ENCODE assay signal across 9 mouse cellular contexts in genomic region chr7:30717716-30718046, GRCm38 (mm10). TPM values are rescaled to one million over a fixed set of nuclear protein-coding genes. Genes with fewer than 3 reads are reported as not detected.
A peak's percentile ranks its signal among the peaks of the same experiment; 100 is the strongest.
DNase-seq lines count a peak whose midpoint lies in the region; ATAC-seq and TF ChIP-seq lines count a peak whose summit lies in the region.
"Had no signal": no experiment of that assay in that cellular context is flagged by ENCODE, and none has a peak within 500 bp of the region (broad histone marks: within the 10 kb centered on the region; RNA-seq: fewer than 3 reads in every experiment).

No protein-coding gene starts in this region.

- peak overlapping the region; percentile 74 for H3K4me2 ChIP-seq in heart, embryonic 16.5 days (ENCODE audit: low read depth, low read length)
- H3K4me2 ChIP-seq in hindbrain, embryonic 14.5 days (replicated peaks): peak overlapping the region; percentile 47
- peak overlapping the region; percentile 55 for H3K4me2 ChIP-seq in midbrain, embryonic 12.5 days (replicated peaks)

- no peak for TF ChIP-seq POLR2A in bone marrow macrophage, adult 2 months (IDR thresholded peaks at IDR 0.05; ENCODE audit: borderline replicate concordance, low read depth, low read length)

- 14% methylated on average over 14 of the region's 14 CpGs for WGBS in heart, embryonic 16.5 days
- WGBS in hindbrain, embryonic 14.5 days: 11% methylated on average over 14 of the region's 14 CpGs
- WGBS in midbrain, embryonic 12.5 days: 8% methylated on average over 14 of the region's 14 CpGs

- no peak overlapping the region for H3K27ac ChIP-seq in heart, embryonic 16.5 days (ENCODE audit: low read length)
- H3K27ac ChIP-seq in bone marrow macrophage, adult 2 months (ENCODE audit: insufficient read depth, low read depth, low read length): no peak overlapping the region
- H3K27ac ChIP-seq in hindbrain, embryonic 14.5 days: no peak overlapping the region
- no peak overlapping the region for H3K27ac ChIP-seq in midbrain, embryonic 12.5 days (replicated peaks)

- intact Hi-C loops in heart, postnatal 10 days (cut with DNase I): no loop called here

- peaks cover 26% of the 10 kb centered on the region for H3K27me3 ChIP-seq in heart, embryonic 16.5 days (ENCODE audit: control insufficient read depth, insufficient read depth, low read length)
- peaks cover 13% of the 10 kb centered on the region; the same call in 1 of the 2 replicates for H3K27me3 ChIP-seq in hindbrain, embryonic 14.5 days (ENCODE audit: control insufficient read depth, insufficient read depth, low read length)
- peaks cover 49% of the 10 kb centered on the region for H3K27me3 ChIP-seq in midbrain, embryonic 12.5 days

- peak overlapping the region; percentile 42 for H3K4me3 ChIP-seq in heart, embryonic 16.5 days (ENCODE audit: low read length)
- peak overlapping the region; percentile 52 for H3K4me3 ChIP-seq in bone marrow macrophage, adult 2 months (ENCODE audit: insufficient read depth, low read length)
- peak overlapping the region; percentile 21 for H3K4me3 ChIP-seq in hindbrain, embryonic 14.5 days (replicated peaks; ENCODE audit: low read length)
- H3K4me3 ChIP-seq in midbrain, embryonic 12.5 days: peak overlapping the region; percentile 36

- DNase-seq in heart, postnatal 10 days: no peak
- DNase-seq in hindbrain, embryonic 14.5 days (ENCODE audit: low spot score): no peak
- DNase-seq in T-cell, adult 2 months (ENCODE audit: low spot score): no peak
- DNase-seq in ovary, adult 18-20 months (ENCODE audit: low spot score): no peak
- no peak for DNase-seq in kidney, postnatal 4 days

- peak overlapping the region; percentile 6; the same call in 1 of the 2 replicates for H3K9ac ChIP-seq in heart, embryonic 16.5 days (ENCODE audit: low read length)
- H3K9ac ChIP-seq in hindbrain, embryonic 14.5 days: peak overlapping the region; percentile 9
- H3K9ac ChIP-seq in midbrain, embryonic 12.5 days (replicated peaks): no peak overlapping the region; the same call in 1 of the 2 replicates

- no peak for TF ChIP-seq CTCF in bone marrow macrophage, adult 2 months (IDR thresholded peaks at IDR 0.05; ENCODE audit: low read depth, low read length)

- H3K9me3 ChIP-seq in heart, embryonic 16.5 days (replicated peaks; ENCODE audit: control insufficient read depth, low read length): no peaks in the 10 kb centered on the region; the same call in 1 of the 2 replicates
- no peaks in the 10 kb centered on the region for H3K9me3 ChIP-seq in hindbrain, embryonic 14.5 days (ENCODE audit: control insufficient read depth, low read length)
- no peaks in the 10 kb centered on the region for H3K9me3 ChIP-seq in midbrain, embryonic 12.5 days

- no peak for ATAC-seq in heart, embryonic 16.5 days (replicated peaks; ENCODE audit: extremely low read depth, insufficient read depth, low FRiP score)
- ATAC-seq in hindbrain, embryonic 14.5 days (ENCODE audit: low FRiP score): peak; percentile 58; the same call in 1 of the 2 replicates
- ATAC-seq in midbrain, embryonic 12.5 days (ENCODE audit: low FRiP score, low read depth): no peak; the same call in 1 of the 2 replicates

- H3K4me1 ChIP-seq in heart, embryonic 16.5 days (ENCODE audit: control insufficient read depth, insufficient read depth, low read length): peaks cover 11% of the 10 kb centered on the region
- H3K4me1 ChIP-seq in bone marrow macrophage, adult 2 months (ENCODE audit: control insufficient read depth, insufficient read depth, low read length): peaks cover 10% of the 10 kb centered on the region
- H3K4me1 ChIP-seq in hindbrain, embryonic 14.5 days (replicated peaks; ENCODE audit: control insufficient read depth, insufficient read depth, low read length): 0 out of 2 replicates have a peak, but pooled peaks cover 4% of the 10 kb centered on the region
- peaks cover 11% of the 10 kb centered on the region; the same call in 1 of the 2 replicates for H3K4me1 ChIP-seq in midbrain, embryonic 12.5 days

- H3K36me3 ChIP-seq in heart, embryonic 16.5 days (ENCODE audit: control insufficient read depth, insufficient read depth): no peaks in the 10 kb centered on the region
- H3K36me3 ChIP-seq in hindbrain, embryonic 14.5 days (replicated peaks; ENCODE audit: control insufficient read depth, insufficient read depth): no peaks in the 10 kb centered on the region
- H3K36me3 ChIP-seq in midbrain, embryonic 12.5 days: no peaks in the 10 kb centered on the region

RNA-seq across cellular contexts. Expression of gene Atp4a, which starts 5.7 kb away (rescaled TPM):
- polyA plus RNA-seq in heart, embryonic 16.5 days (2015; fragmentation: Nextera tagmentation; extraction: Ambion mirVana): 0.37 and 0.39 TPM in 2 replicates
- under 1 TPM in 1 of 2 experiments, not detected in 1; 0.12 TPM for total RNA-seq in heart, postnatal 10 days (2021)
- polyA plus RNA-seq in bone marrow macrophage, adult 2 months (2012; ENCODE audit: insufficient read depth, insufficient read length, missing spikeins): not detected in 2 replicates
- polyA plus RNA-seq in hindbrain, embryonic 14.5 days (2014; fragmentation: Nextera tagmentation; extraction: Ambion mirVana): 2.0 and 2.1 TPM in 2 replicates
- 1.1 and 2.0 TPM in 2 replicates for polyA plus RNA-seq in midbrain, embryonic 12.5 days (2016; fragmentation: Nextera tagmentation; extraction: Ambion mirVana)
- total RNA-seq: hematopoietic stem cell, adult 5-6 weeks had no signal

RNA-seq across cellular contexts. Expression of gene Tmem147, which starts 11.7 kb away (rescaled TPM):
- 197 and 203 TPM in 2 replicates for polyA plus RNA-seq in heart, embryonic 16.5 days (2015; fragmentation: Nextera tagmentation; extraction: Ambion mirVana)
- 100 to 1,000 TPM; 229 to 244 TPM for total RNA-seq in heart, postnatal 10 days (2021)
- 74.6 and 80.3 TPM in 2 replicates for polyA plus RNA-seq in bone marrow macrophage, adult 2 months (2012; ENCODE audit: insufficient read depth, insufficient read length, missing spikeins)
- 281 and 319 TPM in 2 replicates for polyA plus RNA-seq in hindbrain, embryonic 14.5 days (2014; fragmentation: Nextera tagmentation; extraction: Ambion mirVana)
- 149 and 152 TPM in 2 replicates for polyA plus RNA-seq in midbrain, embryonic 12.5 days (2016; fragmentation: Nextera tagmentation; extraction: Ambion mirVana)

RNA-seq across cellular contexts. Expression of gene 2200002J24Rik, which starts 19.0 kb away (rescaled TPM):
- 1.0 and 1.8 TPM in 2 replicates for polyA plus RNA-seq in heart, embryonic 16.5 days (2015; fragmentation: Nextera tagmentation; extraction: Ambion mirVana)
- not detected for total RNA-seq in heart, postnatal 10 days (2021)
- not detected in 2 replicates for polyA plus RNA-seq in bone marrow macrophage, adult 2 months (2012; ENCODE audit: insufficient read depth, insufficient read length, missing spikeins)
- not detected in 2 replicates for polyA plus RNA-seq in hindbrain, embryonic 14.5 days (2014; fragmentation: Nextera tagmentation; extraction: Ambion mirVana)
- not detected in 2 replicates for polyA plus RNA-seq in midbrain, embryonic 12.5 days (2016; fragmentation: Nextera tagmentation; extraction: Ambion mirVana)
- total RNA-seq: hematopoietic stem cell, adult 5-6 weeks had no signal

RNA-seq across cellular contexts. Expression of gene Gapdhs, which starts 25.8 kb away (rescaled TPM):
- 0.21 and 0.47 TPM in 2 replicates for polyA plus RNA-seq in heart, embryonic 16.5 days (2015; fragmentation: Nextera tagmentation; extraction: Ambion mirVana)
- total RNA-seq in heart, postnatal 10 days (2021): not detected
- not detected in 2 replicates for polyA plus RNA-seq in bone marrow macrophage, adult 2 months (2012; ENCODE audit: insufficient read depth, insufficient read length, missing spikeins)
- 0.14 and 1.3 TPM in 2 replicates for polyA plus RNA-seq in hindbrain, embryonic 14.5 days (2014; fragmentation: Nextera tagmentation; extraction: Ambion mirVana)
- 0.65 and 1.6 TPM in 2 replicates for polyA plus RNA-seq in midbrain, embryonic 12.5 days (2016; fragmentation: Nextera tagmentation; extraction: Ambion mirVana)
- total RNA-seq: hematopoietic stem cell, adult 5-6 weeks had no signal

RNA-seq across cellular contexts. Expression of gene Sbsn, which starts 33.6 kb away (rescaled TPM):
- polyA plus RNA-seq in heart, embryonic 16.5 days (2015; fragmentation: Nextera tagmentation; extraction: Ambion mirVana): 1.6 and 1.8 TPM in 2 replicates
- 1 to 10 TPM; 4.5 to 4.8 TPM for total RNA-seq in heart, postnatal 10 days (2021)
- 6.9 and 8.3 TPM in 2 replicates for polyA plus RNA-seq in bone marrow macrophage, adult 2 months (2012; ENCODE audit: insufficient read depth, insufficient read length, missing spikeins)
- polyA plus RNA-seq in hindbrain, embryonic 14.5 days (2014; fragmentation: Nextera tagmentation; extraction: Ambion mirVana): 0.65 and 2.1 TPM in 2 replicates
- polyA plus RNA-seq in midbrain, embryonic 12.5 days (2016; fragmentation: Nextera tagmentation; extraction: Ambion mirVana): 1.6 and 1.8 TPM in 2 replicates
